Mouse (Mus musculus): Measurements from ENCODE around the gene Mrpl48. TPM values are rescaled to one million over a fixed set of nuclear protein-coding genes. Genes with fewer than 3 reads are reported as not detected.

Gene Mrpl48
- polyA plus RNA-seq, 1 experiment from 2014 or later, result 74.6 TPM

GRCm38 (mm10) chr7:100504740-100505487 lies 103.2 kb downstream of the Mrpl48 start:
- Histone ChIP-seq H3K9me3 (ENCODE audit: control insufficient read depth, low read length) (no peaks in the 10 kb centered on the region), H3K4me1 (replicated peaks; ENCODE audit: control insufficient read depth, insufficient read depth, low read length) (no peaks in the 10 kb centered on the region), H3K27ac (ENCODE audit: low read length) (no peak overlapping the region), H3K27me3 (ENCODE audit: control insufficient read depth, insufficient read depth, low read depth, low read length) (no peaks in the 10 kb centered on the region), H3K9ac (ENCODE audit: low read length) (no peak overlapping the region), H3K4me2 (ENCODE audit: low read depth, low read length) (no peak overlapping the region), H3K36me3 (ENCODE audit: control insufficient read depth, insufficient read depth, low read length) (no peaks in the 10 kb centered on the region), H3K4me3 (ENCODE audit: low read length) (no peak overlapping the region)
- 74% methylated on average over 13 of the region's 13 CpGs for WGBS
- no peak for ATAC-seq (ENCODE audit: low read depth)

- H3K4me2 ChIP-seq (ENCODE audit: low read depth, low read length), result no peak overlapping the region
- H3K4me1 ChIP-seq (replicated peaks; ENCODE audit: control insufficient read depth, insufficient read depth, low read length), result no peaks in the 10 kb centered on the region
- H3K27ac ChIP-seq (ENCODE audit: low read length), result no peak overlapping the region
- H3K4me3 ChIP-seq (ENCODE audit: low read length), result no peak overlapping the region
- 75% methylated on average over 5 of the region's 5 CpGs for WGBS
- no peak overlapping the region for H3K9ac ChIP-seq (ENCODE audit: low read length)
- H3K9me3 ChIP-seq (ENCODE audit: control insufficient read depth, low read length), result no peaks in the 10 kb centered on the region
- peaks cover 7% of the 10 kb centered on the region; the same call in 1 of the 2 replicates for H3K36me3 ChIP-seq (ENCODE audit: control insufficient read depth, insufficient read depth, low read length)
- H3K27me3 ChIP-seq (ENCODE audit: control insufficient read depth, insufficient read depth, low read depth, low read length), result no peaks in the 10 kb centered on the region
- no peak for ATAC-seq (ENCODE audit: low read depth)
Measured at GRCm38 (mm10) chr7:100503076-100503475, 105.0 kb downstream of the Mrpl48 start.

- no peak overlapping the region for H3K4me2 ChIP-seq (ENCODE audit: low read depth, low read length)
- H3K9me3 ChIP-seq (ENCODE audit: control insufficient read depth, low read length), result no peaks in the 10 kb centered on the region
- H3K36me3 ChIP-seq (ENCODE audit: control insufficient read depth, insufficient read depth, low read length), result peaks cover 11% of the 10 kb centered on the region; the same call in 1 of the 2 replicates
- H3K4me1 ChIP-seq (replicated peaks; ENCODE audit: control insufficient read depth, insufficient read depth, low read length), result no peaks in the 10 kb centered on the region
- H3K27ac ChIP-seq (ENCODE audit: low read length), result no peak overlapping the region
- H3K4me3 ChIP-seq (ENCODE audit: low read length), result no peak overlapping the region
- ATAC-seq (ENCODE audit: low read depth), result no peak
- H3K9ac ChIP-seq (ENCODE audit: low read length), result no peak overlapping the region
- H3K27me3 ChIP-seq (ENCODE audit: control insufficient read depth, insufficient read depth, low read depth, low read length), result no peaks in the 10 kb centered on the region
- WGBS, result 70% methylated on average over 7 of the region's 7 CpGs
Measured at GRCm38 (mm10) chr7:100502374-100502922, 105.7 kb downstream of the Mrpl48 start.

GRCm38 (mm10) chr7:100501844-100502373 lies 106.2 kb downstream of the Mrpl48 start:
- Histone ChIP-seq H3K27ac (ENCODE audit: low read length) (no peak overlapping the region), H3K4me1 (replicated peaks; ENCODE audit: control insufficient read depth, insufficient read depth, low read length) (no peaks in the 10 kb centered on the region), H3K27me3 (ENCODE audit: control insufficient read depth, insufficient read depth, low read depth, low read length) (no peaks in the 10 kb centered on the region), H3K9me3 (ENCODE audit: control insufficient read depth, low read length) (no peaks in the 10 kb centered on the region), H3K4me2 (ENCODE audit: low read depth, low read length) (no peak overlapping the region), H3K4me3 (ENCODE audit: low read length) (no peak overlapping the region), H3K36me3 (ENCODE audit: control insufficient read depth, insufficient read depth, low read length) (peaks cover 13% of the 10 kb centered on the region; the same call in 1 of the 2 replicates), H3K9ac (ENCODE audit: low read length) (no peak overlapping the region)
- no peak for ATAC-seq (ENCODE audit: low read depth)
- 46% methylated on average over 2 of the region's 2 CpGs for WGBS

- no peak overlapping the region for H3K4me2 ChIP-seq (ENCODE audit: low read depth, low read length)
- H3K36me3 ChIP-seq (ENCODE audit: control insufficient read depth, insufficient read depth, low read length), result peaks cover 13% of the 10 kb centered on the region; the same call in 1 of the 2 replicates
- H3K9ac ChIP-seq (ENCODE audit: low read length), result no peak overlapping the region
- no peaks in the 10 kb centered on the region for H3K27me3 ChIP-seq (ENCODE audit: control insufficient read depth, insufficient read depth, low read depth, low read length)
- no peak overlapping the region for H3K4me3 ChIP-seq (ENCODE audit: low read length)
- H3K4me1 ChIP-seq (replicated peaks; ENCODE audit: control insufficient read depth, insufficient read depth, low read length), result peaks cover 1% of the 10 kb centered on the region; the same call in 1 of the 2 replicates
- H3K27ac ChIP-seq (ENCODE audit: low read length), result no peak overlapping the region
- H3K9me3 ChIP-seq (ENCODE audit: control insufficient read depth, low read length), result no peaks in the 10 kb centered on the region
- ATAC-seq (ENCODE audit: low read depth), result no peak
- 59% methylated on average over 6 of the region's 6 CpGs for WGBS
Measured at GRCm38 (mm10) chr7:100501027-100501843, 106.9 kb downstream of the Mrpl48 start.

- Histone ChIP-seq H3K27me3 (ENCODE audit: control insufficient read depth, insufficient read depth, low read depth, low read length) (no peaks in the 10 kb centered on the region), H3K9ac (ENCODE audit: low read length) (no peak overlapping the region), H3K4me3 (ENCODE audit: low read length) (no peak overlapping the region), H3K4me2 (ENCODE audit: low read depth, low read length) (no peak overlapping the region), H3K27ac (ENCODE audit: low read length) (no peak overlapping the region), H3K9me3 (ENCODE audit: control insufficient read depth, low read length) (no peaks in the 10 kb centered on the region), H3K4me1 (replicated peaks; ENCODE audit: control insufficient read depth, insufficient read depth, low read length) (peaks cover 8% of the 10 kb centered on the region; the same call in 1 of the 2 replicates), H3K36me3 (ENCODE audit: control insufficient read depth, insufficient read depth, low read length) (peaks cover 13% of the 10 kb centered on the region; the same call in 1 of the 2 replicates)
- 48% methylated on average over 16 of the region's 16 CpGs for WGBS
- peak; percentile 31 for ATAC-seq (ENCODE audit: low read depth)
Measured at GRCm38 (mm10) chr7:100500276-100500977, 107.7 kb downstream of the Mrpl48 start.

- Histone ChIP-seq H3K9ac (ENCODE audit: low read length) (no peak overlapping the region), H3K27me3 (ENCODE audit: control insufficient read depth, insufficient read depth, low read depth, low read length) (no peaks in the 10 kb centered on the region), H3K36me3 (ENCODE audit: control insufficient read depth, insufficient read depth, low read length) (peaks cover 13% of the 10 kb centered on the region; the same call in 1 of the 2 replicates), H3K9me3 (ENCODE audit: control insufficient read depth, low read length) (no peaks in the 10 kb centered on the region), H3K4me1 (replicated peaks; ENCODE audit: control insufficient read depth, insufficient read depth, low read length) (peaks cover 14% of the 10 kb centered on the region), H3K4me3 (ENCODE audit: low read length) (no peak overlapping the region), H3K27ac (ENCODE audit: low read length) (no peak overlapping the region), H3K4me2 (ENCODE audit: low read depth, low read length) (no peak overlapping the region)
- no peak for ATAC-seq (ENCODE audit: low read depth)
Measured at GRCm38 (mm10) chr7:100499465-100499864, 108.6 kb downstream of the Mrpl48 start.

- no peaks in the 10 kb centered on the region for H3K27me3 ChIP-seq (ENCODE audit: control insufficient read depth, insufficient read depth, low read depth, low read length)
- peaks cover 13% of the 10 kb centered on the region; the same call in 1 of the 2 replicates for H3K36me3 ChIP-seq (ENCODE audit: control insufficient read depth, insufficient read depth, low read length)
- H3K9me3 ChIP-seq (ENCODE audit: control insufficient read depth, low read length), result no peaks in the 10 kb centered on the region
- H3K4me2 ChIP-seq (ENCODE audit: low read depth, low read length), result no peak overlapping the region
- H3K27ac ChIP-seq (ENCODE audit: low read length), result no peak overlapping the region
- WGBS, result 89% methylated on average over 13 of the region's 13 CpGs
- H3K4me1 ChIP-seq (replicated peaks; ENCODE audit: control insufficient read depth, insufficient read depth, low read length), result peaks cover 14% of the 10 kb centered on the region
- H3K4me3 ChIP-seq (ENCODE audit: low read length), result no peak overlapping the region
- H3K9ac ChIP-seq (ENCODE audit: low read length), result no peak overlapping the region
- ATAC-seq (ENCODE audit: low read depth), result no peak
Measured at GRCm38 (mm10) chr7:100497982-100498381, 110.1 kb downstream of the Mrpl48 start.

All from lung, embryonic 16.5 days (tissue).